Mouse (Mus musculus) forebrain, embryonic 12.5 days (tissue): ENCODE data around the gene Rnf214. TPM values are rescaled to one million over a fixed set of nuclear protein-coding genes. Genes with fewer than 3 reads are reported as not detected.
A peak's percentile ranks its signal among the peaks of the same experiment; 100 is the strongest.

ENCODE experiments used
- ATAC-seq: fragments of 200-750 bp; cut with Nextera tagmentation; 2 replicates; pipeline ENCODE4 v1.8.0; 2017; ENCODE audit warnings: moderate TSS enrichment; ENCODE audit not compliant: low FRiP score
- H3K27ac ChIP-seq: fragments of 300-500 bp; sonication (generic); 2 replicates; pipeline ENCODE4 v1.5.1; 2016; ENCODE audit warnings: mild to moderate bottlenecking
- H3K27me3 ChIP-seq: fragments of 300-500 bp; sonication (generic); 2 replicates; pipeline ENCODE4 v1.6.1; 2016; ENCODE audit warnings: mild to moderate bottlenecking
- H3K36me3 ChIP-seq: fragments of 300-500 bp; sonication (generic); replicated peaks from 2 replicates; pipeline ENCODE4 v1.6.1; 2016; ENCODE audit warnings: mild to moderate bottlenecking
- H3K4me1 ChIP-seq: fragments of 300-500 bp; sonication (generic); 2 replicates; pipeline ENCODE4 v1.6.1; 2016
- H3K4me2 ChIP-seq: fragments of 300-500 bp; sonication (generic); 2 replicates; pipeline ENCODE4 v1.6.1; 2016; ENCODE audit warnings: mild to moderate bottlenecking, moderate library complexity
- H3K4me3 ChIP-seq: fragments of 300-500 bp; sonication (generic); replicated peaks from 2 replicates; pipeline ENCODE4 v1.5.1; 2016; ENCODE audit warnings: mild to moderate bottlenecking
- H3K9ac ChIP-seq: fragments of 300-500 bp; sonication (generic); 2 replicates; pipeline ENCODE4 v1.6.1; 2016; ENCODE audit warnings: mild to moderate bottlenecking
- H3K9me3 ChIP-seq: fragments of 300-500 bp; sonication (generic); 2 replicates; pipeline ENCODE4 v1.6.1; 2016
- WGBS: fragments of 180-500 bp; shearing (Covaris S2); methylation state at CpG from one replicate; pipeline ENCODE4 v1.1.7; 2016; 5-methylcytosine and 5-hydroxymethylcytosine counted together
- polyA plus RNA-seq: library from polyadenylated mRNA; unstranded; fragments of >200 nt; fragmentation: Nextera tagmentation; extraction: Ambion mirVana; gene quantifications from 2 replicates; pipeline ENCODE4 v1.2.1, GENCODE M21; 2016

The Rnf214 gene
- polyA plus RNA-seq, 1 experiment from 2014 or later, result 92.3 TPM

DNA sequence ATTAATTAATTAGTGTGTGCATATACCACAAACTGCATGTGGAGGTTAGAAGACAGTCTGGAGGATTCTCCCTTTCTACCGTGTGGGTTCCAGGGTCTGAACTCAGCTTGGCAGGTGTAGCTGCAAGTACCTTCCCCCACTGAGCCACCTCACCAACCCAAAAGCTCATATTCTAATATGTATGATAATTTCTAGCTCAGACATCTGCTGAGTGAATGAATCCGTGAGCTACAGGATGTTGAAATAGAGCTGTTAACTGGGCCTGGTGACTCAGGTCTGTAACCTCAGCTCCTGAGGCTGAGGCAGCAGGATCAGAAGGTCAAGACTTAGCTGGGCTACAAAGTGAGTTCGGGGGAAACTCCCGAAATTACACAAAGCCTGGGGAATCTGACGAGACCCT is 63.7 kb downstream of the Rnf214 start:
- H3K27me3 ChIP-seq, result no peaks in the 10 kb centered on the region
- no peak overlapping the region for H3K4me3 ChIP-seq
- no peak for ATAC-seq
- no peaks in the 10 kb centered on the region for H3K36me3 ChIP-seq
- 86% methylated on average over 5 of the region's 5 CpGs for WGBS
- H3K9ac ChIP-seq, result no peak overlapping the region
- H3K4me2 ChIP-seq, result no peak overlapping the region
- H3K4me1 ChIP-seq, result peaks cover 38% of the 10 kb centered on the region
- no peaks in the 10 kb centered on the region for H3K9me3 ChIP-seq
- no peak overlapping the region for H3K27ac ChIP-seq

DNA sequence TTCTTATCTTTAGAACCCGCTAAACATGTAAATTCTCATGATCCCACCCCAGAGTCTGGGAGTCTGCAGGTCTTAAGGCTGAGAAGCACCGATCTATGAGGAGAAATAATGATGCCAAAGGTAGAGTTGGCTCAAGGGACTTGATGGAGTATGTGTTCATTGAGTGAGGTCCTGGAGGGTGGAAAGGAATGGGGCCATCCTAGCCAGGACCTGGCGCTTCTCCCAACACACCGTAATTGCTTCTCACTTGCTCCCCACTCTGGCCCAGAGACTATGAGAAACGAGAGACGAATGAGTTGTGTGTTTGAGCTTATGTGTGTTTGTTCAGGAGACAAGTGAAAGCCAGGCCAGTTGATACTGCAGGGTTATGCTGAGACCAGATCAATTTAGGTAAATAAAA is 65.3 kb downstream of the Rnf214 start:
- no peak overlapping the region for H3K9ac ChIP-seq
- no peak overlapping the region for H3K4me3 ChIP-seq
- H3K4me2 ChIP-seq, result no peak overlapping the region
- no peaks in the 10 kb centered on the region for H3K9me3 ChIP-seq
- H3K36me3 ChIP-seq, result no peaks in the 10 kb centered on the region
- peaks cover 38% of the 10 kb centered on the region for H3K4me1 ChIP-seq
- no peaks in the 10 kb centered on the region for H3K27me3 ChIP-seq
- no peak overlapping the region for H3K27ac ChIP-seq
- ATAC-seq, result no peak
- WGBS, result 88% methylated on average over 6 of the region's 6 CpGs

DNA sequence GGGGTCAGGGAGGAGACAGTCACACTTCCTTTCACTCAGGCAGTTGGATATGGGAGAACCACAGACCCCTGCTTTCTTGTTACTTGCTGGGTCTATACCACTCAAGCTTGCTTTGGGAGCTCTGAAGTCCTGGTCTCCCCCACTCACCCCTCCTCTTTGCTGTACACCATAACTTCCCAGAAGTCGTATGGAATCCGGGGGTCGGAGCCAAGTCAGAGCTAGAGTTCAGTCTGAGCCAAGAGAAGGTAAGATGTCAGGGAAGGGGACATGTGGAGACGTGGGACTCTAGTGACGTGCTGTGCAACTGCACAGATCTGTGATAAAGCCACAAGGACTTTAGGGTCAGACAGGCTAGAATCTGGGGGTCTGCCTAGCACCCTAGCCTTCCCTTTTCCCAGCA is 66.4 kb downstream of the Rnf214 start:
- peak overlapping the region; percentile 97 for H3K4me2 ChIP-seq
- peak overlapping the region; percentile 89; the same call in 1 of the 2 replicates for H3K9ac ChIP-seq
- 71% methylated on average over 5 of the region's 5 CpGs for WGBS

DNA sequence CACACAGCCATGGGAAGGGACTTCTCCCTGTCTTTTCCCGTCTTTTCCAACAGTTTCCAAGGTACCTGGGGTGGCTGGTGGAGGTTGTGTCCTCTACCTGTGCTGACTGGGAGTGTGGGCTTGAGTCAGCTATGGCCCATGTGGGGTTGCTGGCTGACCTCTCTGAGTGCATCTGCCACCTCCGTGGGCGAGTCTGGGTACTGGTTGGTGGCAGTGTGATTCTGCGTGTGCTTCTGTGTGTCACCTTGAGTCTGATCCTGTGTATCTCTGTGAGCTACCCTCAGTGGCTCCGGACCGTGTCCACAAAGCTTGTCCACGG is 66.8 kb downstream of the Rnf214 start:
- Histone ChIP-seq H3K36me3 (no peaks in the 10 kb centered on the region), H3K4me2 (peak overlapping the region; percentile 97), H3K9ac (peak overlapping the region; percentile 89), H3K9me3 (no peaks in the 10 kb centered on the region), H3K4me1 (peaks cover 38% of the 10 kb centered on the region), H3K27ac (no peak overlapping the region), H3K4me3 (peak overlapping the region; percentile 67), H3K27me3 (no peaks in the 10 kb centered on the region)
- no peak for ATAC-seq
- 78% methylated on average over 7 of the region's 7 CpGs for WGBS

More for the DNA sequence above, 66.4 kb downstream of the Rnf214 start:
- Histone ChIP-seq H3K27me3 (no peaks in the 10 kb centered on the region), H3K4me3 (peak overlapping the region; percentile 67), H3K36me3 (no peaks in the 10 kb centered on the region), H3K9me3 (no peaks in the 10 kb centered on the region), H3K4me1 (peaks cover 38% of the 10 kb centered on the region), H3K27ac (no peak overlapping the region)
- no peak for ATAC-seq

DNA sequence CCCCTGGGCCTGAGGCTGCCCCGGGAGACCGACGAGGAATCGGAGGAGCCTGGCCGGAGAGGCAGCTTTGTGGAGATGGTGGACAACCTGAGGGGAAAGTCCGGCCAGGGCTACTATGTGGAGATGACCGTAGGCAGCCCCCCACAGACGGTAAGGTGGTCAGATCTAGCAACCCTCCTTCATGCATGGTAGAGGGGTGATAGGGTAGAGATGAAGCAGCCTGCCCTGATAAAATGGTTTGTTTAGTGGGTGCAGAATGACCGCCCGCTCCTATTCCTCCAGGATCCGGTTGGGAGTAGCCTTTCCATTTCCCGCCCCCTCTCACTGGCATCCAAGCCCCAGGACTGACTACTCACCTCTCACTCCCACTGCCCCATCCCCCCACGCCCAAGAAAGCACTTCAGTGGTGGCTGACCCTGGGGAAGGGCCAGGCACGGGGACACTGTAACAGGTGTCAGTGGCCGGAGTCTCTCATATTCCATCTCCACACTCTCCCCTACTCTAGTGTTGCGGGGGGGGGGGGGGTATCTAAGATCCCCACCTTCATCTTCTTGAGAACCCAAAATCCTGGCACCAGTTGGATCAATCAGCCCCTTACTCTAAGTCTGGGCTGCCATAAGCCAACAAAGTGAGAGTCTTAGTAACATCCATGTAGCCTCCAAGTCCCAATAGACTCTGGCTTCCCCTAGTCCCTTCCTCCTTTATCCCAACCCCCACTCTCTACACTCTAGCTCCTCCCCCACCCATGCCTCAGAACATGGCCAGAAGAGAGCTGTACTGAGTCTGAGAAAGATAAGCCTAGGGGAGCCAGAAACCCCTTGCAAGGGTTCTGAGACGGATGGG is 67.4 kb downstream of the Rnf214 start:
- H3K9ac ChIP-seq, result peak overlapping the region; percentile 89
- peak overlapping the region; percentile 5; the same call in 1 of the 2 replicates for H3K27ac ChIP-seq
- ATAC-seq, result peak; percentile 43; the same call in 1 of the 2 replicates
- no peaks in the 10 kb centered on the region for H3K27me3 ChIP-seq
- H3K4me1 ChIP-seq, result peaks cover 38% of the 10 kb centered on the region
- peak overlapping the region; percentile 97 for H3K4me2 ChIP-seq
- 12% methylated on average over 17 of the region's 17 CpGs for WGBS
- no peaks in the 10 kb centered on the region for H3K36me3 ChIP-seq
- H3K9me3 ChIP-seq, result no peaks in the 10 kb centered on the region
- peak overlapping the region; percentile 67 for H3K4me3 ChIP-seq

DNA sequence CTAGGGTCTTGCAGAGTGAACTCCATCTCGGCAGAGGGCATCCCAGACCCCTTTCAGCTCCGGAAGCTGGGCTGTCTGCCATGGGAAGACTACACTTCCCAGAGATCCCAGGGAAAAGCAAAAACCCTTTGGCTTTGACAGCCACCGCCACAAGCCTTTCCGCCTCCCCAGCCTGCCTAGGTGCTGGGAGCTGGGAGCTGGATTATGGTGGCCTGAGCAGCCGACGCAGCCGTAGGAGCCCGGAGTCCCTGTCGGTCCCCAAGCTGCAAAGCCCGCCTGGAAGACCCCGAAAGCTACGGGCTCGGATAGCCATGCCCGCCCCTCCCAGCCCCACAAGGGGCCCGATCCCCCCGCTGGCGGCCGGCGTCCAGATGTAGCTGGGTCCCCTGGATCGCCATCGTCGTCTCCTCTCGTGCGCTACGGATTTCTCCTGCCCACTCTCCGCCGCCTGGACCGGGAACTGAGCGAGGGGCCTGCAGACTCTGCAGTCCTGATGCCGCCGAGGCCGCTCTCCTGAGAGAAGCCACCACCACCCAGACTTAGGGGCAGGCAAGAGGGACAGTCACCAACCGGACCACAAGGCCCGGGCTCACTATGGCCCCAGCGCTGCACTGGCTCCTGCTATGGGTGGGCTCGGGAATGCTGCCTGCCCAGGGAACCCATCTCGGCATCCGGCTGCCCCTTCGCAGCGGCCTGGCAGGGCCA is 68.1 kb downstream of the Rnf214 start, which contains the start of gene Bace1:
Gene Bace1, plus strand, starts transcription at position 147 of the 705 bp plus-strand sequence.
- peak; percentile 92 for ATAC-seq
- Histone ChIP-seq H3K27ac (peak within 1 kb of the TSS; percentile 5; the same call in 1 of the 2 replicates), H3K9me3 (no peaks in the 10 kb centered on the region), H3K27me3 (no peaks in the 10 kb centered on the region), H3K4me2 (peak within 1 kb of the TSS; percentile 97), H3K4me1 (peaks cover 38% of the 10 kb centered on the region), H3K9ac (peak within 1 kb of the TSS; percentile 89), H3K36me3 (no peaks in the 10 kb centered on the region), H3K4me3 (peak within 1 kb of the TSS; percentile 67)
- WGBS, result under 1% methylated on average over 37 of the region's 40 CpGs

DNA sequence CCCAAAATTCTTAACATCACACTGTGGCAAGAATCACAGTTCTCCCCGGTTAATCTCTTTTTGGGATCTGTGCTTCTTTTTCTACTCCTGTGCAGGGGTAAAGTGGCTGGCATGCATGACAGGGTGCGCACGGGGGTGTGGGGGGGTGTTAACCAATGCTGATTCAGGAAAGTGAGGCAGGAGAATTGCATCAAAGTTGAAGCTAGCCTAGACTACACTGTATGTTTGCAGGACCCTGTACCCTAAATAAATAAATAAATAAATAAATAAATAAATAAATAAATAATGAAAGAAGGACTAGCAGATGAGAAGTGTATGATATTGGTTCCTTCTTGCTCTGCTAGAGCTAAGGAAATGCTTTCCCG is 68.7 kb downstream of the Rnf214 start:
- H3K4me1 ChIP-seq, result peaks cover 38% of the 10 kb centered on the region
- H3K27ac ChIP-seq, result no peak overlapping the region
- H3K9me3 ChIP-seq, result no peaks in the 10 kb centered on the region
- ATAC-seq, result peak; percentile 68
- no peaks in the 10 kb centered on the region for H3K36me3 ChIP-seq
- peak overlapping the region; percentile 67 for H3K4me3 ChIP-seq
- WGBS, result 18% methylated on average over 4 of the region's 4 CpGs
- H3K4me2 ChIP-seq, result peak overlapping the region; percentile 97
- no peak overlapping the region for H3K9ac ChIP-seq
- no peaks in the 10 kb centered on the region for H3K27me3 ChIP-seq

DNA sequence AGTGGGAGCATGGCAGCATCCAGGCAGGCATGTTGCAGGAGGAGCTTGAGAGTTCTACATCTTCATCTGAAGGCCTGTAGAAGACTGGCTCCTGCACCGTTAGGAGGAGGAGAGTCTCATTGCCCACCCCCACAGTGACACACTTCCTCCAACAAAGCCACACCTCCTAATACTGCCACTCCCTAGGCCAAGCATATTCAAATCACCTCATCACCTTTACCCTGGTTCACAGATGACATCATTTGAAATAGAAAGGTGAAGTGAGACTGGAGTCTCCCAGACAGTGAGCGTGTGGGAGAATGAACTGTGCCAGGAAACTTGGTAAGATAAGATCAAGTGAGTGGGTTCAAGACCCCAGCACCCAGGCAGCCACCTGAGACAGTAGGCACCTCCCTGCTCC is 73.2 kb downstream of the Rnf214 start:
- H3K4me1 ChIP-seq, result no peaks in the 10 kb centered on the region
- H3K4me2 ChIP-seq, result no peak overlapping the region
- ATAC-seq, result no peak
- 89% methylated on average over 2 of the region's 2 CpGs for WGBS
- no peaks in the 10 kb centered on the region for H3K27me3 ChIP-seq
- H3K4me3 ChIP-seq, result no peak overlapping the region
- no peak overlapping the region for H3K27ac ChIP-seq
- H3K9me3 ChIP-seq, result no peaks in the 10 kb centered on the region; the same call in 1 of the 2 replicates
- no peak overlapping the region for H3K9ac ChIP-seq
- H3K36me3 ChIP-seq, result no peaks in the 10 kb centered on the region

DNA sequence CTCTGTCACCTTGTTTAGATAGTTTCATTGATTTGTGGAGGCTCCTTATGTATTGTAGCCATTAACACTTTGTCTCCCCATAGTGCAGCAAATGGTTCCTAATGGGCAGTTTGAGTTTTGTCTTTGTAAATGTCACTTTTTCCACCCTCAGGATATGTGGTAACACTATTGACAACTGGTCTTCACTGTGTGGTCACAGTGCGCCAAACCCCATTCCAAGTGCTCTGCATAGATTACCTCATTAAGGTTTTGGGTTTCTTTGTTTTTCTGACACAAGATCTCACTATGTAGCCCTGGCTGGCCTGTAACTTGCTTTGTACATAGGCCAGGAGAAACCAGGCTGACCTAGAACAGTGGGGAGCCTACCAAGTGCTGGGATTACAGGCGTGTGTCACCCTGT is 73.8 kb downstream of the Rnf214 start:
- no peaks in the 10 kb centered on the region for H3K36me3 ChIP-seq
- peaks cover 1% of the 10 kb centered on the region for H3K4me1 ChIP-seq
- 91% methylated on average over 2 of the region's 2 CpGs for WGBS
- H3K9me3 ChIP-seq, result no peaks in the 10 kb centered on the region; the same call in 1 of the 2 replicates
- no peak overlapping the region for H3K27ac ChIP-seq
- ATAC-seq, result no peak
- no peak overlapping the region for H3K9ac ChIP-seq
- no peaks in the 10 kb centered on the region for H3K27me3 ChIP-seq
- no peak overlapping the region for H3K4me3 ChIP-seq
- no peak overlapping the region for H3K4me2 ChIP-seq

DNA sequence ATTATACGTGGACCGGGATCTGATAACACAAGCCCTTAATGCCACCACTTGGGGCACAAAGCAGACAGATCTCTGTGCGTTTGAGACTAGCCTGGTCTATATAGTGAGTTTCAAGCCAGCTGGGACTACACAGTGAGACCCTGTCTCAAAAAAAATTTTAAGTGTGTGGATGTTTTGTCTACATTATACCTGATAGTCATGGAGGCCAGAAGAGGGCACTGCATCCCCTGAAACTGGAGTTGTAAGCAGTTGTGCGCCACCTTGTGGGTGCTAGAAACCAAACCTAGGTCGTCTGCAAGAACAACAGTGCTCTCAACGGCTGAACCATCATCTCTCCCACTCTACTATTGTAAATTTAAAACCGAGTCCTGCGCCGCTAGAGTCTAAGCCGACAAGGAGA is 77.6 kb downstream of the Rnf214 start:
- WGBS, result 30% methylated on average over 10 of the region's 10 CpGs
- no peaks in the 10 kb centered on the region for H3K27me3 ChIP-seq
- peak; percentile 56 for ATAC-seq
- H3K36me3 ChIP-seq, result no peaks in the 10 kb centered on the region
- H3K4me3 ChIP-seq, result peak overlapping the region; percentile 81
- no peak overlapping the region for H3K9ac ChIP-seq
- H3K4me2 ChIP-seq, result peak overlapping the region; percentile 84
- H3K27ac ChIP-seq, result no peak overlapping the region
- no peaks in the 10 kb centered on the region; the same call in 1 of the 2 replicates for H3K9me3 ChIP-seq
- H3K4me1 ChIP-seq, result peaks cover 13% of the 10 kb centered on the region

DNA sequence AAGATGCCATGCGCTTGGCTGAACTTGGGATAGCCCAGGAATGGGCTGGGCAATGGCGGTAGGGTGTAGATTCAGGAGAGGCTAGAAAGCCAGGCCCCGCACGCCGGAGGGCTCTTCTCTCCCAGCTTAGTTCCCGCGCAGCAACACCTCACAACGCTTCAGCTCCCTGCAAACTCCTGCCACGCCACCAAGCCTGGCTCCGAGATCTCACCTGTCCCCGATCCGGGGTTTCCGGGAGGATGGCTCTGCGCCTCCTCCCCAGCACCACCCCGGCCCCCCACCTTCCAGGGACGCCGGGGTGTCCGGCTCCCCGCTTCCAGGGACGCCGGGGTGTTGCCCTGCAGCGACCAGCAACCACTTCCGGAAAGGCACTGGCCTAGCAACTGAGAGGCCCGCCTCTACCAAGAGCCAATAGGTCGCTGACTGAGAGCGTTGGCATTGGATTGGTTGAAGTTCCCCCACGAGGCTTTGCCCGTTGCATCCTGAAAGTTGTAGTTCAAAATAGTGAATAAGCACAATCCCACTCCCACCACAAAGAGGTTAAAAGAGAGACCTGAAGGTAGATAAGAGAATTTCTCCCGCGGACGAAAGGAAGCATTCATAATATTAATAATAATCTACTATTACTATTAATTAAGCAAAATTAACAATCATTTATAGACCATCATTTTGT is 78.3 kb downstream of the Rnf214 start, which contains the start of gene Cep164:
Gene Cep164, minus strand, starts transcription at position 401 of the 673 bp plus-strand sequence.
- Histone ChIP-seq H3K36me3 (no peaks in the 10 kb centered on the region), H3K27me3 (no peaks in the 10 kb centered on the region), H3K4me3 (peak within 1 kb of the TSS; percentile 81), H3K9ac (peak within 1 kb of the TSS; percentile 78), H3K9me3 (no peaks in the 10 kb centered on the region; the same call in 1 of the 2 replicates), H3K4me2 (peak within 1 kb of the TSS; percentile 84), H3K4me1 (peaks cover 13% of the 10 kb centered on the region), H3K27ac (peak within 1 kb of the TSS; percentile 48)
- ATAC-seq, result peak; percentile 97
- WGBS, result under 1% methylated on average over 31 of the region's 31 CpGs
